Mouse (Mus musculus) brain, embryonic 14.5 days (tissue): ENCODE measurements around the gene Ugp2.

ENCODE experiments used
- CTCF ChIP-seq: fragments of 200-500 bp; IDR thresholded peaks from 2 replicates; pipeline ENCODE4 v1.5.1; 2012; ENCODE audit warnings: inconsistent platforms, mild to moderate bottlenecking, moderate library complexity, borderline replicate concordance; ENCODE audit not compliant: insufficient read depth, insufficient read length; ENCODE audit errors: extremely low read depth
- POLR2A ChIP-seq: fragments of 200-500 bp; IDR thresholded peaks from 2 replicates; pipeline ENCODE4 v1.6.1; 2012; ENCODE audit warnings: mild to moderate bottlenecking, inconsistent platforms, borderline replicate concordance; ENCODE audit not compliant: poor library complexity, insufficient read depth, insufficient read length, severe bottlenecking; ENCODE audit errors: extremely low read depth

GRCm38 (mm10) chr11:21286391-21286790 is 84.6 kb downstream of the Ugp2 start:
- TF ChIP-seq POLR2A: no peak
- no peak for TF ChIP-seq CTCF
